Mouse (Mus musculus): ENCODE measurements around the gene Ppara.

- TF ChIP-seq GATA1 (IDR thresholded peaks at IDR 0.05; ENCODE audit: low read depth, low read length) = no peak
- TF ChIP-seq ZNF384 (IDR thresholded peaks at IDR 0.05; ENCODE audit: low read depth, low read length) = no peak
- no peak for TF ChIP-seq CTCF (IDR thresholded peaks at IDR 0.05 in 2 of 3, conservative IDR thresholded peaks at IDR 0.05 in 1 of 3; ENCODE audit: control insufficient read depth in 1 of 3, insufficient read depth in 1 of 3, low read depth in 2 of 3, low read length in 3 of 3, poor library complexity in 1 of 3, severe bottlenecking in 1 of 3)
- no peak for TF ChIP-seq BHLHE40 (IDR thresholded peaks at IDR 0.05; ENCODE audit: borderline replicate concordance, low read depth, low read length)
- TF ChIP-seq HCFC1 (IDR thresholded peaks at IDR 0.05; ENCODE audit: low read depth, low read length) = no peak
- no peak for TF ChIP-seq USF1 (IDR thresholded peaks at IDR 0.05; ENCODE audit: low read depth, low read length)
- no peak for TF ChIP-seq SIN3A (IDR thresholded peaks at IDR 0.05; ENCODE audit: low read length)
- no peak for TF ChIP-seq USF2 (IDR thresholded peaks at IDR 0.05; ENCODE audit: borderline replicate concordance in 1 of 2, insufficient read depth in 1 of 2, low read depth in 1 of 2, low read length in 2 of 2)
- no peak for TF ChIP-seq GABPA (IDR thresholded peaks at IDR 0.05; ENCODE audit: low read depth, low read length)
- no peak for TF ChIP-seq RAD21 (IDR thresholded peaks at IDR 0.05; ENCODE audit: low read depth, low read length)
- no peak for TF ChIP-seq POLR2A (IDR thresholded peaks at IDR 0.05; ENCODE audit: control insufficient read depth in 1 of 2, insufficient read depth in 1 of 2, low read depth in 1 of 2, low read length in 2 of 2, poor library complexity in 1 of 2)
- no peak for TF ChIP-seq TBP (IDR thresholded peaks at IDR 0.05; ENCODE audit: low read depth, low read length)
- TF ChIP-seq MAFK (IDR thresholded peaks at IDR 0.05; ENCODE audit: borderline replicate concordance, low read depth, low read length) = no peak
These were observed 58.0 kb downstream of the Ppara start for GRCm38 (mm10) chr15:85792819-85793218.

Measured in MEL (cell line).